Mouse (Mus musculus) heart, embryonic 13.5 days (tissue): ENCODE data around the gene Insm1. TPM values are rescaled to one million over a fixed set of nuclear protein-coding genes. Genes with fewer than 3 reads are reported as not detected.

Source experiments
- ATAC-seq: fragments of 200-750 bp; cut with Nextera tagmentation; 2 replicates; pipeline ENCODE4 v1.8.0; 2017; ENCODE audit warnings: moderate TSS enrichment; ENCODE audit not compliant: insufficient number of reproducible peaks, low FRiP score, low TSS enrichment; ENCODE audit errors: extremely low read depth
- H3K27ac ChIP-seq: fragments of 300-500 bp; sonication (generic); replicated peaks from 2 replicates; pipeline ENCODE4 v1.5.1; 2015; ENCODE audit warnings: moderate library complexity, mild to moderate bottlenecking, inconsistent platforms
- H3K27me3 ChIP-seq: fragments of 300-500 bp; sonication (generic); replicated peaks from 2 replicates; pipeline ENCODE4 v1.6.1; 2015; ENCODE audit warnings: mild to moderate bottlenecking, inconsistent platforms
- H3K36me3 ChIP-seq: fragments of 300-500 bp; sonication (generic); 2 replicates; pipeline ENCODE4 v1.6.1; 2015; ENCODE audit warnings: mild to moderate bottlenecking, inconsistent platforms
- H3K4me1 ChIP-seq: fragments of 300-500 bp; sonication (generic); 2 replicates; pipeline ENCODE4 v1.6.1; 2015; ENCODE audit warnings: inconsistent platforms
- H3K4me2 ChIP-seq: fragments of 300-500 bp; sonication (generic); 2 replicates; pipeline ENCODE4 v1.6.1; 2015; ENCODE audit warnings: inconsistent platforms, mild to moderate bottlenecking, moderate library complexity
- H3K4me3 ChIP-seq: fragments of 300-500 bp; sonication (generic); 2 replicates; pipeline ENCODE4 v1.5.1; 2015; ENCODE audit warnings: moderate library complexity, mild to moderate bottlenecking, inconsistent platforms
- H3K9ac ChIP-seq: fragments of 300-500 bp; sonication (generic); 2 replicates; pipeline ENCODE4 v1.6.1; 2015; ENCODE audit warnings: inconsistent platforms, mild to moderate bottlenecking, moderate library complexity
- H3K9me3 ChIP-seq: fragments of 300-500 bp; sonication (generic); 2 replicates; pipeline ENCODE4 v1.6.1; 2016; ENCODE audit warnings: inconsistent platforms
- WGBS: fragments of 180-500 bp; shearing (Covaris S2); methylation state at CpG from one replicate; pipeline ENCODE4 v1.1.7; 2015; ENCODE audit warnings: mixed read lengths; 5-methylcytosine and 5-hydroxymethylcytosine counted together
- polyA plus RNA-seq: library from polyadenylated mRNA; unstranded; fragments of >200 nt; fragmentation: Nextera tagmentation; extraction: Ambion mirVana; gene quantifications from 2 replicates; pipeline ENCODE4 v1.2.1, GENCODE M21; 2015

Gene Insm1
- polyA plus RNA-seq, 1 experiment from 2014 or later = not detected

DNA sequence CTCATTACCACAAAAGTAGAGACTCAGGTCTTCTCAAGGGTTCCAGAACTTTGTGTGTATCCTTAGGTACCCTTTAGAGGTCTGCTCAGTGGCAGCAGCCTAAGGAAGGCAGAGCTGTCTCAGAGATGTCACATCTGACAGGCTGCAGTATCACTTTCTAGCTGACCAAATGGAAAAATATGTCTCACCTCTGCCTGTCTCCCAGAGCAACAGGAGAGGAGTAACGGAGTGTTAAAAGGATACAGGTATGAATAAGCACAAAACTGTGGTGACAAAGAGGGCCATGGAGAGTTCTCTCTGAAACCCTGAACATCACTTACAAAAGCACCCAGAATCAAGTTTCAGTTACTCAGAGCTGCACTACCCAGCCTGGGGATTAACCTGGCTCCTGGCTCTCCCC is 32.7 kb downstream of the Insm1 start:
- Histone ChIP-seq H3K4me2 (no peak overlapping the region), H3K36me3 (0 out of 2 replicates have a peak, but pooled peaks cover under 1% of the 10 kb centered on the region), H3K9me3 (no peaks in the 10 kb centered on the region), H3K27me3 (no peaks in the 10 kb centered on the region), H3K9ac (no peak overlapping the region), H3K27ac (no peak overlapping the region), H3K4me3 (no peak overlapping the region), H3K4me1 (peaks cover 25% of the 10 kb centered on the region)
- whole genome bisulfite sequencing = 59% methylated on average over 1 of the region's 1 CpGs
- ATAC-seq = no peak

- Histone ChIP-seq H3K9ac (no peak overlapping the region), H3K36me3 (no peaks in the 10 kb centered on the region), H3K4me3 (no peak overlapping the region), H3K4me2 (no peak overlapping the region), H3K4me1 (peaks cover 32% of the 10 kb centered on the region), H3K27me3 (no peaks in the 10 kb centered on the region; the same call in 1 of the 2 replicates), H3K9me3 (no peaks in the 10 kb centered on the region), H3K27ac (no peak overlapping the region)
- no peak for ATAC-seq
Observed at GRCm38 (mm10) chr2:146255636-146256035, 33.9 kb downstream of the Insm1 start.

DNA sequence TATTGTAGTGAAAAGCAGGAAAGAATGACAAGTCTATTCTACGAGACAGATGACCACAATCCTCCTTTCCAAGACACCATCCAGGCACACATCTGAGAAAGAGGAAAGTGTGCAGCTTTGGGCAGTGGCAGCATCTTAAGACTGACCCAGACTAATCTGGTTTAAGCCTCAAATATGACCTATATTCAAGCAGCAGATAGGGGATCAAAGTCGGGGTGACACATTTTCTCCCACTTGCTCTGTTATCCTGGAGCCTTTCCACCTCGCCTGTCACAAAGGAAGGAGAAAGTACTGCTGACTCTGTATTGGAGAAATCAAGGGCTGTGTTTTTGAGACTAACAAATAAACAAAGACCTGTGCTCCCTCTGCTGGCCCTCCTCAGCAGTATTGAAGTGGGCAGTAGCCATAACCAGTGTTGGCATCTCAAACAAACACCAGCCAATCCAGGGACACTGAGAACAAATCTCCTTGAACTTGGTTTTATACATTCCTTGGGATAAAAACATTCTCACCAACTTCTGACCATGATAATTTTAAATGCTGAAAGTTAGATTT is 34.7 kb downstream of the Insm1 start:
- Histone ChIP-seq H3K9ac (no peak overlapping the region), H3K4me1 (peaks cover 32% of the 10 kb centered on the region), H3K27me3 (no peaks in the 10 kb centered on the region; the same call in 1 of the 2 replicates), H3K9me3 (no peaks in the 10 kb centered on the region), H3K27ac (no peak overlapping the region), H3K4me3 (no peak overlapping the region), H3K36me3 (no peaks in the 10 kb centered on the region), H3K4me2 (no peak overlapping the region)
- 56% methylated on average over 3 of the region's 3 CpGs for WGBS
- ATAC-seq = no peak

DNA sequence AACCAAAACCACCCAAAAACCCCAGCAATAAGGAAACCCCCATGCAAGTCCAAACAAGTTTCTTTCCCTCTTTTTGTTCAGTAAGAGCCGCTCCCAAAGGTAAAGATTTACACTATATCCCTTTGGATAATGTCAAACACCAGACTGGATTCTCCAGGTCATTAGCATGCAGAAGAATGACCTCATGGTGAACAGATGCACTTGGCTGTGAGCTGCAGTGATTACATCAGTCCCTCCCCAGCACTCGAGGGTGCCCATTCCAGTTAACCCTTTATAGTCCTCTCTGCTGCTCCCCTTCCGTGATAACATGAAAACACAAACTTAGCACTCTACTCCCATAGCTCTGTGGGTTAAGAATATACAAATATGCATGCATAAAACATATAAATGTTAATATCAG is 35.3 kb downstream of the Insm1 start:
- Histone ChIP-seq H3K9ac (no peak overlapping the region), H3K4me3 (no peak overlapping the region), H3K9me3 (no peaks in the 10 kb centered on the region), H3K27ac (no peak overlapping the region), H3K36me3 (no peaks in the 10 kb centered on the region), H3K4me2 (no peak overlapping the region), H3K27me3 (no peaks in the 10 kb centered on the region; the same call in 1 of the 2 replicates), H3K4me1 (peaks cover 33% of the 10 kb centered on the region)
- WGBS = 29% methylated on average over 3 of the region's 3 CpGs
- ATAC-seq = no peak

GRCm38 (mm10) chr2:146257609-146258008 is 35.9 kb downstream of the Insm1 start:
- ATAC-seq = no peak
- Histone ChIP-seq H3K4me2 (no peak overlapping the region), H3K9ac (no peak overlapping the region), H3K4me1 (peaks cover 36% of the 10 kb centered on the region), H3K9me3 (no peaks in the 10 kb centered on the region), H3K27me3 (no peaks in the 10 kb centered on the region; the same call in 1 of the 2 replicates), H3K36me3 (no peaks in the 10 kb centered on the region), H3K27ac (no peak overlapping the region), H3K4me3 (no peak overlapping the region)
- WGBS = 84% methylated on average over 3 of the region's 3 CpGs

- no peak for ATAC-seq
Observed at GRCm38 (mm10) chr2:146258736-146259469, 37.2 kb downstream of the Insm1 start.

GRCm38 (mm10) chr2:146259787-146260560 is 38.3 kb downstream of the Insm1 start:
- Histone ChIP-seq H3K4me3 (no peak overlapping the region), H3K27ac (no peak overlapping the region), H3K9ac (no peak overlapping the region), H3K4me1 (peaks cover 38% of the 10 kb centered on the region), H3K36me3 (no peaks in the 10 kb centered on the region), H3K9me3 (no peaks in the 10 kb centered on the region), H3K4me2 (no peak overlapping the region), H3K27me3 (no peaks in the 10 kb centered on the region; the same call in 1 of the 2 replicates)
- ATAC-seq = no peak
- WGBS = 50% methylated on average over 18 of the region's 18 CpGs

More at GRCm38 (mm10) chr2:146258736-146259469, 37.2 kb downstream of the Insm1 start:
- Histone ChIP-seq H3K36me3 (no peaks in the 10 kb centered on the region), H3K4me2 (peak overlapping the region; percentile 42), H3K9ac (no peak overlapping the region), H3K4me3 (no peak overlapping the region), H3K4me1 (peaks cover 36% of the 10 kb centered on the region), H3K9me3 (no peaks in the 10 kb centered on the region), H3K27ac (no peak overlapping the region), H3K27me3 (no peaks in the 10 kb centered on the region; the same call in 1 of the 2 replicates)
- WGBS = 25% methylated on average over 10 of the region's 10 CpGs

- no peak for ATAC-seq
- H3K27ac ChIP-seq = no peak overlapping the region
- 85% methylated on average over 4 of the region's 4 CpGs for WGBS
- H3K27me3 ChIP-seq = no peaks in the 10 kb centered on the region; the same call in 1 of the 2 replicates
- H3K9me3 ChIP-seq = no peaks in the 10 kb centered on the region
- no peak overlapping the region for H3K9ac ChIP-seq
- peaks cover 43% of the 10 kb centered on the region for H3K4me1 ChIP-seq
- no peaks in the 10 kb centered on the region for H3K36me3 ChIP-seq
- no peak overlapping the region for H3K4me3 ChIP-seq
- no peak overlapping the region for H3K4me2 ChIP-seq
Observed at GRCm38 (mm10) chr2:146261146-146261545, 39.4 kb downstream of the Insm1 start.

DNA sequence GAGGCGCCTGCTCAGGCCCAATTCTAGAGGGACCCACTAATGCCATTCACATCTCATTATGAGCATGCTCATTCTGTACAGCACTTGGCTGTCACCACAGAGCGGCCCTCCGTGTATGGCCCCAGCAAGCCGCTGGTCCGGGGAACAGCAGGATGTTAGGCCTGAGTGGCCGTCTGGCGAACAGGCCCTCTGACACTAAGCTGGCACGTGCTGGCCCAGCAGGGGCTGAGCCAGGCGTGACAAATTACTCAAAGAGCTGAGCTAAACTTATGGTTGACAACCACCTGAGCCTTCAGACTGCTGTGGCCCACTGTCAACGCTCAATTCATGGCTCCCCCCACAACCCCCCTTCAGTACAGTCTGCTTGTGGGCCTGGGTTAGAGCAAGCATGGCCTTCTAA is 40.5 kb downstream of the Insm1 start:
- no peaks in the 10 kb centered on the region for H3K9me3 ChIP-seq
- H3K4me2 ChIP-seq = no peak overlapping the region
- H3K4me3 ChIP-seq = no peak overlapping the region
- peaks cover 35% of the 10 kb centered on the region for H3K4me1 ChIP-seq
- no peak overlapping the region for H3K9ac ChIP-seq
- no peaks in the 10 kb centered on the region for H3K36me3 ChIP-seq
- H3K27ac ChIP-seq = no peak overlapping the region
- no peak; the same call in 1 of the 2 replicates for ATAC-seq
- WGBS = 41% methylated on average over 10 of the region's 10 CpGs
- no peaks in the 10 kb centered on the region; the same call in 1 of the 2 replicates for H3K27me3 ChIP-seq

- H3K36me3 ChIP-seq = no peaks in the 10 kb centered on the region
- no peaks in the 10 kb centered on the region; the same call in 1 of the 2 replicates for H3K27me3 ChIP-seq
- H3K27ac ChIP-seq = no peak overlapping the region
- ATAC-seq = no peak
- no peak overlapping the region for H3K9ac ChIP-seq
- H3K4me2 ChIP-seq = no peak overlapping the region
- H3K4me3 ChIP-seq = no peak overlapping the region
- H3K9me3 ChIP-seq = no peaks in the 10 kb centered on the region
- H3K4me1 ChIP-seq = peaks cover 27% of the 10 kb centered on the region
Observed at GRCm38 (mm10) chr2:146262966-146263365, 41.2 kb downstream of the Insm1 start.

DNA sequence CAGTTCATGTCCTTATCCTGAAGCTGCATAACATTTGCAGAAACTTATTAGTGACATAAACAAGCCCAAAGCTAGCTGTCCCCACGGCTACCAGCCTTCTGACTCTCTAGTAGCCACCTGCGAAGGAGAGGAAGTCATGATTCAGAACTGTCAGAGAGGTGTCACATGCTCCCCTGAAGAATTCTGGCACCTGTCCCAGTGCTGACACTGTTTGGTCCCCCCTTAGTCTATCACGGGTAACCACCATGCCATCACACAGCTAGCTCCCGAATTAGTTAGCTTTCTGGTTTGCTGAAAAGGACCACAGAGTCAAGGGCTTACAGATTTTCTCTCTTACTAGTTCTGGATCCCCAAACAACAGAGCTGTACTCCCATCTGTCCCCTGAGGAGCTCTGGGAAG is 43.3 kb downstream of the Insm1 start:
- H3K4me3 ChIP-seq = no peak overlapping the region
- H3K9me3 ChIP-seq = no peaks in the 10 kb centered on the region
- H3K4me1 ChIP-seq = peaks cover 11% of the 10 kb centered on the region
- 0 out of 2 replicates have a peak, but pooled peaks cover 2% of the 10 kb centered on the region for H3K36me3 ChIP-seq
- no peak overlapping the region for H3K9ac ChIP-seq
- no peak overlapping the region for H3K4me2 ChIP-seq
- no peak overlapping the region for H3K27ac ChIP-seq
- H3K27me3 ChIP-seq = no peaks in the 10 kb centered on the region; the same call in 1 of the 2 replicates
- 44% methylated on average over 4 of the region's 4 CpGs for WGBS
- ATAC-seq = no peak
